Mouse (Mus musculus): ENCODE results near the gene Ovol2. TPM values are rescaled to one million over a fixed set of nuclear protein-coding genes. Genes with fewer than 3 reads are reported as not detected.
"Not testable (repeated sequence)": the region's sequence is repeated elsewhere in the genome, so short reads cannot be mapped to it uniquely, and the experiment has no call there.

Ovol2 gene
- not detected in 3 replicates for total RNA-seq (2017)

DNA sequence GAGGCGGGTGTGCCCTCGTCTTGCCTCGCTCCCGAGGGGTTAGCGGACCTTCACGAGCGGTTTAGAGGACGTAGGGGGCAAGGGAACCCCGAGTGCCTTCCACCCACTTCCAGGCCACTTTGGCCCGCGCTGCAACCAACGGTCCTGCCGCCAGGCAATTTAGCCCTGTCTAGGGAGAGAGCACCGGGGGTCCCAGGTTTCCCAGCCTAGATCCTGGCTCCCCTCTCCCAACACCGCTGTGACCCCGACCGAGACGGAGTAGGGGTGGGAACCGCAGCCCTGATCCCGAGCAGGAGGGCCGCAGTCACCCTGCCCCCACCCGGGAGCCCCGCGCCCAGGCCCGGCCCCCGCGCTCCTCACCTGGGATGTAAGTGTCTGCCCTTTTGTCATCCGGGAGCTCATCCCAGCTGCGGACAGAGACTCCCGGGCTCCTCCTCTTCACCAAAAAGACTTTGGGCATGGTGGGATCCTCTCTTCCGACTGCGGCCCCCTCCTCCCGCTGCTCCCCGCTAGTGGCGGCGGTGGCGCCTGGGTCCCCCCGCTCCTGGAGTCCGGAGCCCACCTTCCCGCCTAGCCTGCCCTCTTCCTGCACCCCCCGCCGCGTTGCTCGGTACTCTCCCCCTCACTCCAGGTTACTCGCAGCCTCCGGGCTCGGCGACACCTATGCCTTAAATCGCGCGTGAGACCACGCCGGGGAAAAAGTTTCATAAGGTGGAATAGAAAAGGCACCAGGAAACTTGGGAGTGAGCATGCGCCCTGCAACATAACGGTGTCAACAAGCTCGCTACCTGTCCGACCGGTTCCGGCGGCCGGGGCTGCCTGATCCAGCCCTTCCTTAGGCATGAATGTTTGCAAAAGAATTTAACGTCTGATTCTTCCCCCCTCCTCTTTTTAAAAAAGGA lies at the start of gene Ovol2:
Gene Ovol2, minus strand, starts transcription at position 746 of the 902 bp plus-strand sequence.
- ATAC-seq (replicated peaks; ENCODE audit: insufficient number of reproducible peaks, low FRiP score, low TSS enrichment, poor library complexity, severe bottlenecking) = no peak

DNA sequence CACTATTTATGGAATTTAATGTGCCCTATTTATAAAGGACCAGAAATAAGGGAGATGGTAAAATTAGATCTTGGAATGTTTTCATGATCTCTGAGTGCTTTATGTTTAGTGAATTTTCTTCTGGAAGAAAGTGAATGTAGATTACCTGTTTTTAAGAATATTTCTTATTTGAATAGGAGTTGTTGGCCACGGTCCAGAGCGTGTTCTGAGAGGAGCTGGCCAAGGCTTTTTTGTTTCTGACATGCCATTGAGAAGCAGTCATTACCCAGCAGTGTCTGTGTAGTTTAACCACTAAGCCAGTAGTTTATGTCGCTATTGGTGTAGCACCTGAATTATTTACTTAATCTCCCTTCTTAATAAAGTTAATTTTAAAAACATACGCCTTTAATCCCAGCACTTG lies 49.8 kb upstream of the Ovol2 start:
- no peak for ATAC-seq (replicated peaks; ENCODE audit: insufficient number of reproducible peaks, low FRiP score, low TSS enrichment, poor library complexity, severe bottlenecking)

DNA sequence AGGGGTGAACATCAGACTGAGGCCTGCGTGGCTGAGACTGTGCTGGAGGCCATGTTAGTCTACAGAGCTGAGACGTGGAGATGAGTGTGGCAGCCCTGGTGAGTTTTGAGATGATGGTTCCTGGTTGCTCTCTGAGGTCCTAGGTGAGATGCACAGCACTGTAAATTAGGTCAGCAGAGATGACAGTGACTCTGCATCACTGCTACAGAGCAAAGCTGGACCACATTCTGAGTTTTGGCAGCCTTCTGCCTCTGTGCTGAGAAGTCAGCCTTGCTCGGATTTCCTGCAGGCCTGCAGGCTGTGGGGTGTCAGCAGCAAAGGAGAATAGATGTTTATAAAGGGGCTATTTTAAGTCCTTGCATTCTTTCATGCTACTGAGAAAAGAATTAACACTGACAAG lies 49.3 kb upstream of the Ovol2 start:
- no peak for ATAC-seq (replicated peaks; ENCODE audit: insufficient number of reproducible peaks, low FRiP score, low TSS enrichment, poor library complexity, severe bottlenecking)

DNA sequence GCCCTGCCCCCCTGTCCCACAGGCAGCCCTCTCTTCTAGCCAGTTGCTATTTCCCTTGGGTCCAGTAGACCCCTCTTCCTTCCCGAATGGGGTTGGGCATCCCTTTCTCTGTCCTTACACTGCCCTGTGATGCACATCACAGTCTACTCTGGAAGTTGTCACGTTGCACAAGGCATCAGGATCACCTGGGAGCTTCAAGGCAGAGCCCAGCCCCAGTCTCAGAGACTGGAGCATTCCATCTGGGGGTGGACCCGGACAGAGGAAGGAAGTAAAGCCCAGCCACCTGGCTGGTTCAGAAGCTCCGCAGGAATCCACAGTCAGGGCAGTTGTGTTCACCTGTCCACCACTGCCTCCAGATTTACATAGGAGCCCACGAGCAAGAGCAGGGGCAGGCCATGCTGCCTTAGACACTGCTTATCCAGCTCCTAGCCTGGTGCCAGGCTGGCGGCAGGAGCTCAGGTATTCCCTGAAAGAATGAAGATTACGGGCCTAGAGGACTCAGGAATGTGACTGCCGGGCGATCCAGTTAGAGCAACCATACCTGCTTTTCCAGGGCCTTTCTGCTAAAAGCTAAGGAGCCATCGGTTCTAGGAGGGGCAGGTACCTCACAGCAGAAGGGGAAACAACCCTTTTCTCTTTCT lies 43.2 kb upstream of the Ovol2 start:
- no peak for ATAC-seq (replicated peaks; ENCODE audit: insufficient number of reproducible peaks, low FRiP score, low TSS enrichment, poor library complexity, severe bottlenecking)

DNA sequence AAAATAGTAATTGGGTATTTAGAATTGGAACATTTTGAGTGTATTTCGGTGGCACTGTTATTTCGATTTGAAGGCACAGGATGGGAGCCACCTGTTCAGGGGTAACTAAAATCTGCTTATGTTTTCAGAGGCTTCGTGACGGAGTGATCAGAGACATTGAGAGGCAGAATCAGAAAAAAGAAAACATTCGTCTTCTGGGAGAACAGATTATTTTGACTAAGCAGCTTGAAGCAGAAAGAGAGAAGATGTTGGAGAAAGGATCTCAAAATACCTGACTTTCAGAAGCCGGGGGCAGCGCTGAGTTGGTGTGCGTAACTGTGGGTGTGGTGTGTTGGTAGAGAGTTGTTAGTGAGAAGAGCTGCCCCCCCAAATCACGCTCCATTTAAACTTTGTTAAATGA lies 41.1 kb upstream of the Ovol2 start:
- ATAC-seq (replicated peaks; ENCODE audit: insufficient number of reproducible peaks, low FRiP score, low TSS enrichment, poor library complexity, severe bottlenecking) = no peak

DNA sequence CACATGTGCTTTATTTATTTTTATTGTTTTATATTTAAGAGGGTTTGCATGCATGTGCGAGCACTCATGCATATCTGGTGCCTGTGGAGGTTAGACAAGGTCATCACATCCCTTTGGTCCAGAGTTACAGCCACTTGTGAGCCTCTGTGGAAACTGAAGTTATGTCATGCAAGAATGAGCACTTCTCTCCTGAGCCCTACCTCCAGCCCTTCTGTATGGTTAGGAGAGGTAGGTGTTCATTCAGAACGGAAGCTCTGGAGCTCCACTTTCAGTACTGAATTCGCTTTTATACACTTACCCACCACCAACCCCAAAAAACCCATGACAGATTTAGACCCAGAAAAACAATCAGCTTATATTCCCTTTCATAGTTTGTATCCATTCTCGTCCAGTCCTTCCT lies 39.6 kb upstream of the Ovol2 start:
- ATAC-seq (replicated peaks; ENCODE audit: insufficient number of reproducible peaks, low FRiP score, low TSS enrichment, poor library complexity, severe bottlenecking) = no peak

DNA sequence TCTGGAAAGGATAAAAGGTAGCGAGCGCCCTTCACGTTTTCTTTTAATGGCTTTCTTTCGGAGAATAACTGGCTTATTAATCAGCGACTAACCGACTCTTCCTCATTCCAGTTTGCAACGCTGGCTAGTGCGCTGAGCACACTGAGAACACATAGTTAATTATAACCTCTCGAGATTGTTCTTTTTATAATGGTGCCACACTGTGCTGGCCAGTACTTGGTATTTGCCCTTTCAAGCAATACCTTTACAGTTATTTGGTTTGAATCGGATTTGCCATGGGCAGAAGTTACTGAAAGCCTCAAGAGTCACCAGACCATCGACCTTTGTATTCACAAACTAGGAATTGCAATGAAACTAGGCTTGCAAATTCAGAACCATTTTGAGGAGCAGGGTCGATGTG lies 37.6 kb upstream of the Ovol2 start:
- ATAC-seq (replicated peaks; ENCODE audit: insufficient number of reproducible peaks, low FRiP score, low TSS enrichment, poor library complexity, severe bottlenecking) = no peak

DNA sequence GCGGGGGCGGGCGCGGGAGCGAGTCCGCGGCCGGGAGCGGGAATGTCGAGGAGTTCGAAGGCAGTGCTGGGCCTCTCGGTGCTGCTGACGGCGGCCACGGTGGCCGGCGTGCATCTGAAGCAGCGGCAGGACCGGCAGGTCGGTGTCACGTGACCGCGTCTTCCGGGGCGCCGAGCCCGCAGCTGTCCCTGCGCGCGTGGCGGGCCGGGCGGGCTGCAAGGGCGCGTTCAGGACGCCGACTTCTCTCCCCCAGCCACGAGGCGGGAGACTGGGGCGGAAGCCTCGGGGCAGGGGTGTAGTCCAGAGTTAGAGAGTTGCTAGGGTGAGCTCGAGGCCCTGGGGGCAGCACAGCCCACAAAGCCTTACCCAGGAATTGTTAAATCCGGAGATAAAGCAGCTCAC lies 37.1 kb upstream of the Ovol2 start:
- ATAC-seq (replicated peaks; ENCODE audit: insufficient number of reproducible peaks, low FRiP score, low TSS enrichment, poor library complexity, severe bottlenecking) = peak; percentile 40

DNA sequence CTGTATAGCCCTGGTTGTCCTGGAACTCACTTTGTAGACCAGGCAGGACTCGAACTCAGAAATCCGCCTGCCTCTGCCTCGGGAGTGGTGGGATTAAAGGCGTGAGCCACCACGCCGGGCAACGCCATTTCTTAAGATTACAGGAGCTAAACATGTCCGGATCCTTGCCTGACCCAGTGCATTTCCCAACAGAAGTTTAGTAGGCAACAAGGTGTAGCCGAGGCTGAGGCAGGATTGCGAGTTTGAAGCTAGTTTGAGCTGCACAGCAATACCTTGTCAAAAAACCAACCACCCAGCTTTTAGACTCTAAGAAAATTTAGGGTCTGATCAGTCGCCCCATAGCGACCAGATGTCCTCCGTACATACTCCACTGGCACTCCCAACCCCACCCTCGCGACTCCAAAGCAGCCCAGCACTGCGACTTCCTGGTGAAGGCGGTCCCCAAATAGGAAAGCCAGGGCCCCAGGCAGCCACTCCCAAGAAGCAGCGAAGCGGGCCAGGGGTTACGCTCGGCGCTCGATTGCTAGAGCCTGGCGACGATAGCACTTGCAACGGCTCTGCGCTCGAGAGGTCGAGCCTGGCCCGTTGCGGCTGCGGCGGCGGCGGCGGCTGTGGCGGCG lies 36.6 kb upstream of the Ovol2 start, which contains the start of the genes Kat14 and Pet117:
Gene Kat14, plus strand, starts transcription at position 584 of the 620 bp plus-strand sequence.
Gene Pet117, plus strand, starts transcription at position 597 of the 620 bp plus-strand sequence.
- peak; percentile 99 for ATAC-seq (replicated peaks; ENCODE audit: insufficient number of reproducible peaks, low FRiP score, low TSS enrichment, poor library complexity, severe bottlenecking)

DNA sequence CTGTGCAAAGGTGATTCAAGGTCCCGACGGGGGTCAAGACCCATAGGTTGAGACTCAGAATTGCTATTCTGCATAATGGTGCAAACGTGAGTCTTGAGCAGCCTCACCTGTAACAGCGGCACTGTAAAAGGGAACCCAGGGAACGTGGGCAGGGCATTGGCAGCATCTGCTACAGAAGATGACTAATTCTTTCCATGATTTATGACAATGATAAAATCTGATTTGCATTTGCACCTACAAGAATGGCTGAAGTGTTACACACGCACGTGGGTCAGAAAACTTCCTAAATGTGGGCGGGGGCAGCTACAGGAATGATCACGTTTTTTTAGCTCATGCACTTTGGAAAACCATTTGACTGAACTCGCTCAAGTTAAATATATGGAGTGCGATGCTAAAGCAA lies 20.9 kb upstream of the Ovol2 start:
- no peak for ATAC-seq (replicated peaks; ENCODE audit: insufficient number of reproducible peaks, low FRiP score, low TSS enrichment, poor library complexity, severe bottlenecking)

DNA sequence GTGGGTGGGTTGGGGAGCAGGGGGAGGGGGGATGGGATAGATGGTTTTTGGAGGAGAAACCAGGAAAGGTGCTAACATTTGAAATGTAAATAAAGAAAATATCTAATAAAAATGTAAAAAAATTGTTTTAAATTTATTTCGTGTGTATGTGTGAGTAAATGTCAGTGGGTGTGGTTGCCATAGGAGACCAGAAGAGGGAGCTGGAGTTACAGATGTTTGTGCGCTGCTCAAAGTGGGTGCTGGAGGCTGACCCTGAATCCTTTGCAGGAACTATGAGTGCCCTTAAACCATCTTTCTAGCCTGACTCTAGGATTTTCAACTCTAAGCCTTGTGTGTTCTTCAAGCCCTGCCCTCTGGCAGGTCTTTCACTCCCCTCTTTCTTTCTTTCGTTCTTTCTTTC lies 16.6 kb upstream of the Ovol2 start:
- ATAC-seq (replicated peaks; ENCODE audit: insufficient number of reproducible peaks, low FRiP score, low TSS enrichment, poor library complexity, severe bottlenecking) = no peak

DNA sequence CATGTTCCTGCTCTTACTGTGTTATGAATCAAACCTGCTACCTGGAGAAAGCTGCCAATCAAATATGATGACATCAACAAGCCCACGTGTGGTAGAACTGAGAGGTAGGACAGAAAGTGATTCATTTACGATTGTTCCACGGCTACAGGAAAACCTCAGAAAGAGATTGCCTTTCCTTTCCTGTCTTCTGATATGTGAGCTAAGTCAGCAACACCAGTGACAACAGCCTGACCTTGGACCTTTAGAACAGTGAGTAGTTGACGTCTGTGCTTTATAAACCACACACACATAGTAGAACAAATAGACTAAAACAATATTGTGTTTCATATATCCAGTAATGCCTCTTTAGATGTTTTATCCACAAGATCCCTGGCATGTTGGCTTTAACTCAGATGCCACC lies 11.2 kb upstream of the Ovol2 start:
- ATAC-seq (replicated peaks; ENCODE audit: insufficient number of reproducible peaks, low FRiP score, low TSS enrichment, poor library complexity, severe bottlenecking) = no peak

DNA sequence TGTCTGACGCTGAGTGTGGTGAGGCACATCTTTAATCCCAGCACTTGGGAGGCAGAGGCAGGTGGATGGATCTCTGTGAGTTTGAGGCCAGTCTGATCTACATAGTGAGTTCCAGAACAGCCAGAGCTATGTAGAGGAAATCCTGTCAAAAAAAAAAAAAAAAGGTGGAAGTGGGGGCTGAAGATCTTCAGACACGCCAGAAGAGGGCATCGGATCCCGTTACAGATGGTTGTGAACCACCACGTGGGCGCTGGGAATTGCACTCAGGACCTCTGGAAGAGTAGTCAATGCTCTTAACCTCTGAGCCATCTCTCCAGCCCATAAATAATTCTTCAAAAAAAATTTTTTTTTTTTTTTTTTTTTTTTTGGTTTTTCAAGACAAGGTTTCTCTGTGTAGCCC lies 6.2 kb upstream of the Ovol2 start:
- ATAC-seq (replicated peaks; ENCODE audit: insufficient number of reproducible peaks, low FRiP score, low TSS enrichment, poor library complexity, severe bottlenecking) = not testable (repeated sequence)

DNA sequence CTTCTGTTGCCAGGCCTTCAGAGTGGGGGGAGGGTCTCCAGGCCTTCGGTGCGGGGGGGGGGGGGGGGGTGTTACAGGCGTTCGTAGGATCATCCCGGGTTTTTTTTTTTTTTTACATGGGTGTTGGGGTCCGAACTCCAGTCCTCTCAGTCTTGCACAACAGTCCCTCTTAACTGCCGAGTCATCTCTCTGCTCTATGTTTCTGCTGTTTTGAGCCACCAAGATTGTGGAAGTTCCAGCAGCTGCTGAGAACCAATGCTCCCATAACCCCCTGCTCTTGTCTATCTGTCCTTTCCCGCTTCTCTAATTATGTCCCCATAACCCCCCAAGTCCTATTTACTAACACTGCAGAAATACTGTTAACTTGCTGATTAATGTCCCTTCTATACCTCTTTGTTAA lies 5.8 kb upstream of the Ovol2 start:
- no peak for ATAC-seq (replicated peaks; ENCODE audit: insufficient number of reproducible peaks, low FRiP score, low TSS enrichment, poor library complexity, severe bottlenecking)

DNA sequence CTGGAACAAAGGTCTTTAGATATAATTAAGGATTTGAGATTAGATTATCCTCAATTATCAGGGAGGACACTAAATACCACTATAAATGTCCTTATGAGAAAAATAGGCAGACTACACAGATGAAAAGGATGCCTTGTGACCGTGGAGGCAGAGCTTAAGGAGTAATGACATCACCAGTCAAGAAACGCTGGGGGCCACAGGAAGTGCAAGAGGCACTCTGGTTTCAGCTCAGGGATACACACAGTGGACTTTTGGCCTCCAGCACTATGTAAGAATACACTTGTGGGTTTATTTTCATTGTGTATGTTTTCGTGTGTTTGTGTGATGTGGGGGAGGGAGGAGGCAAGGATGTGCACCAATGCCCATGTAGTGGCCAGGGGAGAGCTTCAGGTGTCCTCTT lies 5.3 kb upstream of the Ovol2 start:
- ATAC-seq (replicated peaks; ENCODE audit: insufficient number of reproducible peaks, low FRiP score, low TSS enrichment, poor library complexity, severe bottlenecking) = no peak; the same call in 1 of the 2 replicates

DNA sequence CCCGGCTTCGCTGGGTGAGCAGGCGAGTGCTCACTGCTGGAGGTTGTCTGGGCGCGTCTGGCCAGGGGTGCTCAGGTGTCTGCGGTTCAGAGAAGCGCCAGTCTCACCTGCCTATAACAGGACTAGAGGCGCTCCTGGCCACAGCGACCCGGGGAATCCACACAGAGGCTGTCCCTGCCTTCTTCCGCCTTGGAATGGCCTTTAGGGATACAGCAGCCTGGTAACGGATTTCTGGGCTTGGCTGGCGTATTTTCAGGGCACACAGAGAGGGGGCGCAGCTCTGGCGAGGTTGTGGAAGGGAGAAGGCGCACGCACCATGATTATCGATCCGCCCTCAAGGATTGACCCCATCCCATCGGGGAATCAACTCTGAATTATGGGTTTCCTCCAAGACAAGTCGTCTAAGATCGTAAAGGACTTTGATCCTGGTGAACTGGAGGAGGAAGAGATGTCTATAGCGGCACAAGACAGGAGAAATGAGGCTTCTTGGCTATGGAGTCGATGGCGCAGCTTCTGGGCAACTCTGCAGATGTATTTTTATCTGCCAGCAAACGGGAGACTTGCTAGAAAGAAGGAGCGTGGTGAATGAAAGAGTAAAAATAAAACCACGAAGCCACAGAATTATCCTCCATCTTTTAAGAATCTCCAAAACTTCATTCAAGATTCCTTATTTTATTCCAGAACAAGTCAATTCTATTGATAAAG lies 1.3 kb upstream of the Ovol2 start:
- ATAC-seq (replicated peaks; ENCODE audit: insufficient number of reproducible peaks, low FRiP score, low TSS enrichment, poor library complexity, severe bottlenecking) = no peak

DNA sequence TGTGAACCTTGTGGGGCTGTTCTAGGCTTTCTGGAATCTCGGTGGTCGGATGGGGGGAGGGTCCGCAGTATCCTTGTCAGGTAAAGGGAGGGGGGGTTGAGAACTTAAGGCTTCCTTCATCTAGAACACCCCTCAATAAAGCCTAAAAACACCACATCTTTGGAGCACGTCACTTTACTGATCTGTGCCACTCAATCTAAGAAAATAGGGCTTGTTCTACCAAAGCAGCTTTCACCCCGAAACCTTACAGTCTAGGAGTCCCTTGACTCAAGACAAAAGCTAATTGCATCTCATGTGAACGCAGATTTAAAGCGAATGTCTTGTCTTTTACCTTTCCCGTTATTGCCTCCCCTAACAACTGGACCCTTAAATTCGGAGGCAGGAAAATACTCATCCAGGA lies 540 bp upstream of the Ovol2 start:
- ATAC-seq (replicated peaks; ENCODE audit: insufficient number of reproducible peaks, low FRiP score, low TSS enrichment, poor library complexity, severe bottlenecking) = no peak

DNA sequence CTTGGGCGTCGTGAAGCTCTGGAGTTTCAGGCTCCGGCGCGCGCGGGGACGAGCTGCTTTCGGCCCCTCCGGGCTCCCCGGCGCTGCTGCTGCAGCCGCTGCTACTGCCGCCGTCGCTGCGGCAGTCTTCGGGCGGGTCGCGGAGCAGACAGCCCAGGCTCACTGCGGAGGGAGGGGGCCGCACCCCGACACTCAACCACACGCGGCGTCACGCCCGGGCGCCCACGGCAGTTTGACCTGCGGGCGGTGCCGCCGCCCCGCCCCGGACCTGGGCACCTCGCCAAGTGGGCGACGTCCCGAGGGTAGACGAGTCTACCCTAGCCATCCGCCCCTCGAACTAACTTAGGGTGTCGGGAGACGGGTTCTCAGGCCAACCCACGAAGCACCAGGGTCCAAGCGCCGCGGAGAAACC lies 980 bp downstream of the Ovol2 start:
- ATAC-seq (replicated peaks; ENCODE audit: insufficient number of reproducible peaks, low FRiP score, low TSS enrichment, poor library complexity, severe bottlenecking) = no peak

DNA sequence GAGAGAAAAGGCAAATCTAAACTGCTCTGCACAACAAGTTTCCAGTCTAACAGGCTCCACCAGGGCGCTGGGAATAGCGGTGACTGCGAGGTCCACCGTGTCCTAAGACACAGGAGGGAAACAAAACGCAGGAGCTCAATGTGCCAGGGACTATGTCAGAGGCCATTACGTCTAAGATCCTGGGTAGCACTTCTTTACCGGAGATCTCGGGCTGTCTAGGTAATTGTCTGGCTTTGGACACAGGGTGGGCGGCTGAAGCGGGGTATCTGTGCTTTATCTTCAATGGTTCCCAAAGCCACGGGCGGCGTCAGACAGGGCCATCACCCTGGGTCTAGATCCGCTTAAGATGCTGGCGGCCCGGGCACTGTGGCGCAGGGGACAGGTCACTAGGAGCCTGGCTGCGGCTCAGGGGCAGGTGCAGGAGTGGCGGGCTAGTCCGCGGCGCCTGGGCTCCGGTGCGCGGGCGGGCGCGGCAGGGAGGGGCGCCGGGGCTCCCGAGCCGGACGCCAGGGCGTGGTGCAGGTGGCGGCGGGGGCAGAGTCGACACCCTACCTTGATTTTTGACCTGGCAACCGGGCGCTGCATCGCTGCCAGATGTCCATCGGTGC lies 1.5 kb downstream of the Ovol2 start:
- no peak for ATAC-seq (replicated peaks; ENCODE audit: insufficient number of reproducible peaks, low FRiP score, low TSS enrichment, poor library complexity, severe bottlenecking)

All from monocyte, adult 5-6 weeks (primary cell).